In genomic region chr1:106765771-106766170, GRCm38 (mm10) we compare ENCODE assay signal across 12 mouse cellular contexts.
"Had no signal": no experiment of that assay in that cellular context is flagged by ENCODE, and none has a peak within 500 bp of the region (broad histone marks: within the 10 kb centered on the region; RNA-seq: fewer than 3 reads in every experiment).

No protein-coding gene starts in this region.

- H3K9ac ChIP-seq: limb, embryonic 13.5 days; liver, embryonic 14.5 days; midbrain, embryonic 15.5 days; neural tube, embryonic 13.5 days; stomach, embryonic 15.5 days had no signal

- H3K4me1 ChIP-seq: limb, embryonic 13.5 days; midbrain, embryonic 10.5 days; midbrain, embryonic 15.5 days; neural tube, embryonic 13.5 days; stomach, embryonic 15.5 days had no signal

- H3K4me3 ChIP-seq: limb, embryonic 13.5 days; midbrain, embryonic 10.5 days; midbrain, embryonic 15.5 days; neural tube, embryonic 13.5 days; stomach, embryonic 15.5 days had no signal

- H3K9me3 ChIP-seq: limb, embryonic 13.5 days; midbrain, embryonic 10.5 days; midbrain, embryonic 15.5 days; neural tube, embryonic 13.5 days; stomach, embryonic 15.5 days had no signal

- H3K4me2 ChIP-seq: limb, embryonic 13.5 days; midbrain, embryonic 15.5 days; neural tube, embryonic 13.5 days; stomach, embryonic 15.5 days had no signal

- ATAC-seq: intestine, embryonic 16.5 days; midbrain, embryonic 15.5 days had no signal

- H3K27ac ChIP-seq: limb, embryonic 13.5 days; liver, embryonic 14.5 days; midbrain, embryonic 10.5 days; midbrain, embryonic 15.5 days; neural tube, embryonic 13.5 days; stomach, embryonic 15.5 days had no signal

- H3K27me3 ChIP-seq: limb, embryonic 13.5 days; midbrain, embryonic 15.5 days; neural tube, embryonic 13.5 days; stomach, embryonic 15.5 days had no signal

- DNase-seq: kidney, adult 2 months; kidney, postnatal 25 days; lung, adult 18-20 months; lung, postnatal 36 days; thymus, postnatal 36 days had no signal
